Mouse (Mus musculus): Measurements from ENCODE around the gene Rnf31. TPM values are rescaled to one million over a fixed set of nuclear protein-coding genes. Genes with fewer than 3 reads are reported as not detected.

Rnf31 gene
- polyA plus RNA-seq, 1 experiment from 2014 or later: 19.8 TPM

DNA sequence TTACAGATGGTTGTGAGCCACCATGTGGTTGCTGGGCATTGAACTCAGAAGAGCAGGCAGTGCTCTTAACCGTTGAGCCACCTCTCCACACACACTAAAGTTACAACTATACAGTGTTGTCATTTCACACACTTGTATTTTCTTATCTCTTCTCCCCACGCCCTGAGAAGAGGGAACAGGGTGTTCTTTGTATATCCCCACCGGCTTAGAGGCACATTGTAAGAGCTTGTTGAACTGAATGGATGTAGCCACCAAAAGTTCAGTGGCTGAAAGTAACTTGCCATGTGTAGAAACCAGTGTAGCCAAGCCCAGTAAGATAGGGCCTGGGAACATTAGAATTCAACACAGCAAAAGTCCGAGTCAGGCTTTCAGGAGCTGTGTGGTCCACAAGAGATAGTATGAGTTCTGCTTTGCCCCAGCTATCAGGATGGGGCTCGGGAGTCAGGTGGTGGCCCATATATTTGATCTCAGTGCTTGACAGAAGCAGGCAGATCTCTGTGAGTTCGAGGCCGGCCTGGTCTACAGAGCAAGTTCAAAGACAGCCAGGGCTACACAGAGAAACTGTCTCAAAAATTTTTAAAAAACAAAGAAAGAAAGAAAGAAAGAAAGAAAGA lies 23.2 kb downstream of the Rnf31 start:
- Histone ChIP-seq H3K27me3 (replicated peaks; ENCODE audit: control insufficient read depth, insufficient read depth, low read length) (no peaks in the 10 kb centered on the region), H3K4me3 (ENCODE audit: low read length) (no peak overlapping the region), H3K4me1 (ENCODE audit: control insufficient read depth, insufficient read depth, low read length) (peaks cover 9% of the 10 kb centered on the region; the same call in 1 of the 2 replicates), H3K27ac (ENCODE audit: low read length) (no peak overlapping the region), H3K36me3 (ENCODE audit: control insufficient read depth, insufficient read depth, low read length) (no peaks in the 10 kb centered on the region), H3K4me2 (ENCODE audit: low read depth, low read length) (no peak overlapping the region), H3K9ac (ENCODE audit: low read depth, low read length) (no peak overlapping the region), H3K9me3 (ENCODE audit: control insufficient read depth, low read length) (no peaks in the 10 kb centered on the region)
- ATAC-seq: no peak
- 74% methylated on average over 7 of the region's 7 CpGs for WGBS

DNA sequence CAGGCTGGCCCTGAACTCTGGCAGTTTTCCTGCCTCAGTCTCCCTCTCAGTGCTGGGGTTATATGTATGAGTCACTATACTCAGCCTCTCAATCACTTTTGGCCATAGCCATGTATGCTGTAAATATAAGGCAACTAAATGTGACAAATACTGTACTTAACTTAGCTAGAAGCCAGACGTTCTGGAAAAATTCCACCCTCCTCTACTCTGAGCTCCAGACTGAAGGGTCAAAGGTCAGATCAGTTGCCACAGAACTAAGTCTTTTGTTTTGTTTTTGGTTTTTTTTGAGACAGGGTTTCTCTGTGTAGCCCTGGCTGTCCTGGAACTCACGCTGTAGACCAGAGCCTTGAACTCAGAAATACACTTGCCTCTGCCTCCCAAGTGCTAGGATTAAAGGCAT lies 24.4 kb downstream of the Rnf31 start:
- Histone ChIP-seq H3K4me2 (ENCODE audit: low read depth, low read length) (no peak overlapping the region), H3K9ac (ENCODE audit: low read depth, low read length) (no peak overlapping the region), H3K9me3 (ENCODE audit: control insufficient read depth, low read length) (no peaks in the 10 kb centered on the region), H3K4me1 (ENCODE audit: control insufficient read depth, insufficient read depth, low read length) (peaks cover 9% of the 10 kb centered on the region; the same call in 1 of the 2 replicates), H3K36me3 (ENCODE audit: control insufficient read depth, insufficient read depth, low read length) (no peaks in the 10 kb centered on the region), H3K4me3 (ENCODE audit: low read length) (no peak overlapping the region), H3K27me3 (replicated peaks; ENCODE audit: control insufficient read depth, insufficient read depth, low read length) (no peaks in the 10 kb centered on the region), H3K27ac (ENCODE audit: low read length) (no peak overlapping the region)
- no peak for ATAC-seq
- 35% methylated on average over 2 of the region's 2 CpGs for WGBS

DNA sequence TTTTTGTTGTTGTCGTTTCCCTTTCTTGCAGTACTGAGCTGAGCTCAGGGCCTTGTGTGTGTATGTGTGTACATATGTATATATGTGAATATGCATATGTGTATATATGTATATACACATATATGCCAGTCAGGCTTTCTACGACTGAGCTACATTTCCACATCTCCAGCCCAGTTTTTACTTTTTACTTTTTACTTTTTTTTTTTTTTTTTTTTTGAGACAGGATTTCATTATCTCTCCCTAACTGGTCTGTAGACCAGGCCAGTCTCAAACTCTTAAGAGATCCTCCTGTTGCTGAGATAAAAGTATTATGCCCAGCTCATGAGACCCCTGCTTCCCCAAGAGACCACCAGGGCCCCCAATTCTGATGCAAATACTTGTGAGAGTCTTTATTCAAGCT lies 25.3 kb downstream of the Rnf31 start:
- no peak overlapping the region for H3K9ac ChIP-seq (ENCODE audit: low read depth, low read length)
- no peaks in the 10 kb centered on the region for H3K9me3 ChIP-seq (ENCODE audit: control insufficient read depth, low read length)
- no peak overlapping the region for H3K4me3 ChIP-seq (ENCODE audit: low read length)
- no peaks in the 10 kb centered on the region for H3K36me3 ChIP-seq (ENCODE audit: control insufficient read depth, insufficient read depth, low read length)
- H3K27me3 ChIP-seq (replicated peaks; ENCODE audit: control insufficient read depth, insufficient read depth, low read length): no peaks in the 10 kb centered on the region
- 86% methylated on average over 2 of the region's 2 CpGs for WGBS
- no peak overlapping the region for H3K4me2 ChIP-seq (ENCODE audit: low read depth, low read length)
- ATAC-seq: no peak
- H3K27ac ChIP-seq (ENCODE audit: low read length): no peak overlapping the region
- H3K4me1 ChIP-seq (ENCODE audit: control insufficient read depth, insufficient read depth, low read length): peaks cover 9% of the 10 kb centered on the region; the same call in 1 of the 2 replicates

DNA sequence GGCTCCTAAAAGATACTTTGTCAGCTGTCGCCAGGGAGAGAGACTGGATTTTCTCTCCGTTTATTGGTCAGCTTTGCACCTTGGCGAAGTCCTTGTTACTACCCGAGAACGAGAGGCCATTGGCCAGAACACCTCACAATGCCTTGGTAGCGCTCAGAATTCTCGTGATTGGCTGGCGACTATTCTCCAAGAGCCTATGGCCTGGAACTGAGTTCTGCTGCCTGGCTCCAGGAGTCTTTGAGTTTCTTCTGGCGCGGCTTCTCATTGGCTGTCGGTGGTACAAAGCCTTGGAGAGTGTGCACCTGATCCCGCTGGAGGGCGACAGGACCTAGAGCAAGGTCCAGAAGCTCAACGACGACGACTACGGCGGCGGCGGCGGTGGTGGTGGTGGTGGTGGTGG lies 26.3 kb downstream of the Rnf31 start, which contains the start of gene Rec8:
Gene Rec8, plus strand, starts transcription at position 216 of the 400 bp plus-strand sequence.
- Histone ChIP-seq H3K9me3 (ENCODE audit: control insufficient read depth, low read length) (no peaks in the 10 kb centered on the region), H3K9ac (ENCODE audit: low read depth, low read length) (peak within 1 kb of the TSS; percentile 46; the same call in 1 of the 2 replicates), H3K4me1 (ENCODE audit: control insufficient read depth, insufficient read depth, low read length) (peaks cover 9% of the 10 kb centered on the region; the same call in 1 of the 2 replicates), H3K27ac (ENCODE audit: low read length) (no peak within 1 kb of the TSS), H3K4me3 (ENCODE audit: low read length) (peak within 1 kb of the TSS; percentile 37), H3K36me3 (ENCODE audit: control insufficient read depth, insufficient read depth, low read length) (no peaks in the 10 kb centered on the region), H3K27me3 (replicated peaks; ENCODE audit: control insufficient read depth, insufficient read depth, low read length) (no peaks in the 10 kb centered on the region), H3K4me2 (ENCODE audit: low read depth, low read length) (peak within 1 kb of the TSS; percentile 49)
- ATAC-seq: peak; percentile 90
- WGBS: 28% methylated on average over 21 of the region's 21 CpGs

DNA sequence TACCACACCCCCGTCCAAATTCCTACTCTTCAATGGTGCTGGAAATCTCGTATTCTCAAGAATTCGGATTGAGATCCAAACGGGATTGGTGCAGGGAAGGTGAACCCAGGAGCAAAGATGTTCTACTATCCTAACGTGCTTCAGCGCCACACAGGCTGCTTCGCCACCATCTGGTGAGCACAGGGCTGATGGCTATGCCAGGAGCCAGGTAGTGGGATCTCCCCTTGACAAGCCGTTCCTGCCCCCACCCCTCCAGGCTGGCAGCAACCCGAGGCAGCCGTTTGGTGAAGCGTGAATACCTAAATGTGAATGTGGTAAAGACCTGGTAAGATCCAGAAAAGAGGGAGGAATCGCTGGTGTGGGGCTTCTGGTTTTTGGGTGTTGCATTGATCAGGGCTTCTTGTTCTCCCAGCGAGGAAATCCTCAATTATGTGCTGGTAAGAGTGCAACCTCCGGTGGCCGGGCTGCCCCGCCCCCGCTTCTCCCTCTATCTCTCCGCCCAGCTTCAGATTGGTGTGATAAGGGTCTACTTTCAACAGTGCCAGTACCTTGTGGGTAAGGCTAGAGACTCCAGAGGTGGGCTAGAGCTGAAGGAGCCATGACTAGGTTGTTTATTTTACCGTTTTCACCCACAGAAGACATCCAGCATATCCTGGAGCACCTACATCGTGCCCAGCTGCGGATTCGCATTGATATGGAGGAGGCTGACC lies 27.1 kb downstream of the Rnf31 start:
- peak overlapping the region; percentile 46; the same call in 1 of the 2 replicates for H3K9ac ChIP-seq (ENCODE audit: low read depth, low read length)
- ATAC-seq: no peak

DNA sequence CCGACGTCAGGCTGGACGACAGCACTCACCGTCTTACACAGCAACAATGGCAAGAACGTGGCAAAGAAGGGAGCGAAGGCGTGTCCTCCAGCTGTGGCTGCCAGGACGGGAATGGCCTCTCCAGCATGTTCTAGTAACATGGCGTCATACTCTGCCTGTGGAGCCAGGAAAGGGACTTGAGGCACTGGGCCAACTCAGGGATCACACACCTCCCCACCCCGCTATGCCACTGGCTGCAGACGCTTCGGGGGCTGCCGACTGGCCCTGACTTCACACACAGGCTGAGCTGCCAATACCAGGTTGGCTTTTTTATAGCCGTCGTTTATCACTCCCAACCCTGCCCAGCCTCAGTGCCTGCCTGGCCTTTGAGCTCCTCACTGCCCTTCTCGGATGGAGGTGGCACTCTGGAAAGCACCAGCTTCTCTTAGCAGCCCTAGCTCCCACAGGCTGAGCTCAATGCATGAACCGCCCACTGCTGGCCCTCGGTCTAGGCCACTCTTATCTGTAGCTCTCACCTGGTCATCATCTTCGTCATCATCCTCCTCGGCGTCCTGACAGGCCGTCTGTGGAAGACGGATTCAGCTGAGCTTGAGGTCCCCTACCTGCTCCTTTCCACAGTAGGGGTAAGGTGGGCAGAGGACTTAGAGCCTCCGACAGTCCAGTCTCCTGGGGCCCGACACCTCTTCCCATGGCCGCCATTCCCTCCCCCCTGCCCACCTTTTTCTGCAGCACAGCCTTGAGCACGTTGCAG lies 36.7 kb downstream of the Rnf31 start:
- Histone ChIP-seq H3K27me3 (replicated peaks; ENCODE audit: control insufficient read depth, insufficient read depth, low read length) (no peaks in the 10 kb centered on the region), H3K4me3 (ENCODE audit: low read length) (no peak overlapping the region), H3K4me1 (ENCODE audit: control insufficient read depth, insufficient read depth, low read length) (peaks cover 5% of the 10 kb centered on the region; the same call in 1 of the 2 replicates), H3K27ac (ENCODE audit: low read length) (no peak overlapping the region), H3K4me2 (ENCODE audit: low read depth, low read length) (no peak overlapping the region), H3K9me3 (ENCODE audit: control insufficient read depth, low read length) (no peaks in the 10 kb centered on the region), H3K36me3 (ENCODE audit: control insufficient read depth, insufficient read depth, low read length) (peaks cover 52% of the 10 kb centered on the region), H3K9ac (ENCODE audit: low read depth, low read length) (no peak overlapping the region)
- WGBS: 77% methylated on average over 27 of the region's 27 CpGs
- ATAC-seq: no peak

More for the DNA sequence above, 27.1 kb downstream of the Rnf31 start:
- peaks cover 9% of the 10 kb centered on the region; the same call in 1 of the 2 replicates for H3K4me1 ChIP-seq (ENCODE audit: control insufficient read depth, insufficient read depth, low read length)
- H3K36me3 ChIP-seq (ENCODE audit: control insufficient read depth, insufficient read depth, low read length): no peaks in the 10 kb centered on the region
- H3K27ac ChIP-seq (ENCODE audit: low read length): no peak overlapping the region
- peak overlapping the region; percentile 37 for H3K4me3 ChIP-seq (ENCODE audit: low read length)
- WGBS: 34% methylated on average over 22 of the region's 22 CpGs
- no peaks in the 10 kb centered on the region for H3K9me3 ChIP-seq (ENCODE audit: control insufficient read depth, low read length)
- H3K4me2 ChIP-seq (ENCODE audit: low read depth, low read length): peak overlapping the region; percentile 49
- H3K27me3 ChIP-seq (replicated peaks; ENCODE audit: control insufficient read depth, insufficient read depth, low read length): no peaks in the 10 kb centered on the region

DNA sequence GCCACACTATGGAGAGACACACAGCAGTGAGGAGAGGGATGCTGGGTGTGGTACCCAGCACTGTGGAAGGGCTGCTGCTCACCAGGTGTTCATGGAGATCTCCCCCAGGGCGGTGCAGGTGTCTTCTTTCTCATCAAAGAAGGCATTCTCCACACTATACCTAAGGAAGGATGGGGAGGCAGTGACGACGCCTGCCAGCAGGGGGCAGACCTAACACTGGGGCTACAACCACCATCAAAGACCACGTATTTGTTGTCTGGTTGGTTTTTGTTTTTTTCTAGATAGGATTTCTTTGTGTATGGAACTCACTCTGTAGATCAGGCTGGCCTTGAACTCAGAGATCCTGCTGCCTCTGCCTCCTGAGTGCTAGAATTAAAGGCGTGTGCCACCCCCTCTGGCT lies 37.8 kb downstream of the Rnf31 start:
- Histone ChIP-seq H3K4me1 (ENCODE audit: control insufficient read depth, insufficient read depth, low read length) (peaks cover 5% of the 10 kb centered on the region; the same call in 1 of the 2 replicates), H3K27ac (ENCODE audit: low read length) (no peak overlapping the region), H3K9ac (ENCODE audit: low read depth, low read length) (no peak overlapping the region), H3K36me3 (ENCODE audit: control insufficient read depth, insufficient read depth, low read length) (peaks cover 59% of the 10 kb centered on the region), H3K9me3 (ENCODE audit: control insufficient read depth, low read length) (no peaks in the 10 kb centered on the region), H3K4me2 (ENCODE audit: low read depth, low read length) (no peak overlapping the region), H3K4me3 (ENCODE audit: low read length) (no peak overlapping the region), H3K27me3 (replicated peaks; ENCODE audit: control insufficient read depth, insufficient read depth, low read length) (no peaks in the 10 kb centered on the region)
- 52% methylated on average over 5 of the region's 5 CpGs for WGBS
- no peak for ATAC-seq

DNA sequence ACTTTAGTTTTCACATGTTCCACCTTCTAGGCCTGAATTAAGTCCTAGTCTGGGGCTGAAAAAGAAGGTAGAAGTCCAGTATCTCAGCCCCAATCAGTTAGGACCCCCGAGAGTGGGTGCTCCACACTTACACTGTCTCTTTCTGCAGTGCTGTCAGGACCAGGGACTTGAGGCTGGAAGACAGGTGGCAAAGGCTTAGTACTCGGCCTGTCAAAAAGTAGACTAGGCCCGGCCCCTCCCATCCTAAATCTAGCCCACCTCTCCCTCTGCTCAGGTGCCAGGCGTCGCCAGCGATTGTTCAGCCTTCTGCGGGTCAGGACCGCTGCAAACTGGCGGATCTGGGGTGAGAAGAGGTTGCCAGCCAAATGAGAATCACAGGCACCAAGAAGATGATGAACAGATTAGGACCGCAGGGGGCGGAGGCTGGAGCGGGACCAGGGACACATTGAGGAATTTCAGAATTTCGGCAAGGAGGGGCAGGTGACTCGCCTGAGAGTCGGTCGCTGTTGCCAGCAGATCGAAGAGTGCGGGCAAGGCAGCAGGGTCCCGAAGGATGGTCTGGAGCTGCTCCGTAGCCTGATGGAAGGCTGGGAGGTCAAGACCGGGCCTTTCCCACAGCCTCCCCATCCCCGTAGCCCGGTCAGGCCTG lies 43.5 kb downstream of the Rnf31 start:
- 4% methylated on average over 23 of the region's 23 CpGs for WGBS
- Histone ChIP-seq H3K9ac (ENCODE audit: low read depth, low read length) (peak overlapping the region; percentile 80), H3K4me3 (ENCODE audit: low read length) (peak overlapping the region; percentile 74), H3K36me3 (ENCODE audit: control insufficient read depth, insufficient read depth, low read length) (peaks cover 28% of the 10 kb centered on the region), H3K27me3 (replicated peaks; ENCODE audit: control insufficient read depth, insufficient read depth, low read length) (no peaks in the 10 kb centered on the region), H3K9me3 (ENCODE audit: control insufficient read depth, low read length) (no peaks in the 10 kb centered on the region), H3K4me2 (ENCODE audit: low read depth, low read length) (peak overlapping the region; percentile 95), H3K4me1 (ENCODE audit: control insufficient read depth, insufficient read depth, low read length) (peaks cover 10% of the 10 kb centered on the region), H3K27ac (ENCODE audit: low read length) (peak overlapping the region; percentile 78)
- ATAC-seq: peak; percentile 62

Measured in intestine, embryonic 16.5 days (tissue).